Mouse (Mus musculus): Measurements from ENCODE around the gene Klc1.

- TF ChIP-seq POLR2AphosphoS2 (IDR thresholded peaks at IDR 0.05; ENCODE audit: insufficient read length, low read depth) (peak; percentile 12), POLR2A (IDR thresholded peaks at IDR 0.05; ENCODE audit: insufficient read length, low read depth) (no peak), MAX (IDR thresholded peaks at IDR 0.05; ENCODE audit: low read depth) (no peak), MYOG (IDR thresholded peaks at IDR 0.05; ENCODE audit: control insufficient read depth in 1 of 3, insufficient read depth in 1 of 3, insufficient read length in 2 of 3, low read depth in 2 of 3) (peak in 1 of 3 experiments; percentile 78), CEBPB (IDR thresholded peaks at IDR 0.05; ENCODE audit: insufficient read depth, poor library complexity, severe bottlenecking) (no peak), USF1 (IDR thresholded peaks at IDR 0.05; ENCODE audit: low read depth) (no peak), E2F4 (IDR thresholded peaks at IDR 0.05; ENCODE audit: insufficient read depth) (no peak), TCF12 (IDR thresholded peaks at IDR 0.05; ENCODE audit: insufficient read depth, poor library complexity, severe bottlenecking) (no peak), MYOD1 (IDR thresholded peaks at IDR 0.05; ENCODE audit: control insufficient read depth in 1 of 3, insufficient read length in 2 of 3, low read depth in 2 of 3) (peak in 2 of 3 experiments; percentile 22 to 67), TCF3 (IDR thresholded peaks at IDR 0.05; ENCODE audit: insufficient read length, low read depth) (no peak), SRF (IDR thresholded peaks at IDR 0.05; ENCODE audit: control insufficient read depth, insufficient read length, low read depth) (no peak), REST (IDR thresholded peaks at IDR 0.05; ENCODE audit: insufficient read depth, insufficient read length) (peak; percentile 87)
These were observed 2.0 kb upstream of the Klc1 start for GRCm38 (mm10) chr12:111756698-111757082.

Data from myocyte (in vitro differentiated cells).